Mouse (Mus musculus): ENCODE measurements around the gene Mrps12.
A peak's percentile ranks its signal among the peaks of the same experiment; 100 is the strongest.
"Not testable (repeated sequence)": the region's sequence is repeated elsewhere in the genome, so short reads cannot be mapped to it uniquely, and the experiment has no call there.

Gene Mrps12

DNA sequence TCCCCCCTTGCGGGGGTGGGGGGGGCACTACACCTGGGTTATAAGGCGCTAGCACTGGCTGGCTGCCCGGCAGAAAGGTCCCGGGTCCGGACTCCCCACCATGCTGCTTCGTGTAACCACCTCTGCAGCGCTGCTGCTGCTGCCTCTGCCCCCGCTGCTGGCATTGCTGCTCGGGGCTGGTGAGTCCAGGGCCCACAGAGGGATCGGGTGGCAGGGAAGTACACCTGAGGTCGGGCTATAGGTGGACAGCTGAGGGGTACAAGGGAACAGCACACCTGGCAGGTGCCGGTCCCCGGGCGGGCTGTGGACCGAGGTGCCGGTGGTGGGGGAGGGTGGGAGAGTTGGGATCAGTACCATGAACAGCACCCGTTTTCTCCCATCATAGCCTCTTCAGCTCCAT is 14.5 kb upstream of the Mrps12 start, which contains the start of gene Ccer2:
Ccer2 (plus strand) TSS at position 96 of the 400 bp plus-strand sequence.
- DNase-seq = no peak

DNA sequence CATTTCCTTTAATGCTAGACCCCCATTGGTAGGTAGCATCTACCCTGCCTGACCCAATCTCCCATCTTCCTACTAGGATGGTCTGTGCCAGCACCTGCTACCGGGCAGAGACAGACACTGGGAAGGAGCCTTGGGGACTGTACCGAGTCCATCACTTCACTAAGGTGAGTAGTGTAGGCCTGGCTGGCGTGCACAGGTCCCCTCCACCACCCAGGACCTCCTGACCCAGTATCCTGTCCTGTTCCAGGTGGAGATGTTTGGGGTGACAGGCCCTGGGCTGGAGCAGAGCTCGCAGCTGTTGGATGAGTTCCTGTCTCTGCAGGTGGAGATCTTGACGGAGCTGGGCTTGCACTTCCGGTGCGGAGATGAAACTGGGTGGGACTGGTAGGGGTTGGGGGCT is 8.3 kb upstream of the Mrps12 start:
- DNase-seq = no peak

DNA sequence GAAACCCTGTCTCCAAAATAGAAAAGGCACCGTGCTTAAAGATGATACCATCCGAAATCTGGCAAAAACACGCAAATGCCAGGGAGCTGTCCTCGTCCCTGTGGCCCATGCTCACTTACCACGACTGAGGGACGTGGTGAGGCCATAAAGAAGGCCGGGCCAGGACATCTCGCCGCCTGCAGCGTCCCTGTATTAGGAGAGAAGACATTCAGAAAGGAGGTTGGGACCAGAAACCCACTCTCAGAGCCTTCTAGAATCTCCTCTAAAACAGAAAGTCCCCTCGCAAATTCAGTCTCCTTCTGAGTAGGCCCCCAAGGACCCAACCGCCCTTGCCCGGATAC is 282 bp downstream of the Mrps12 start:
- no peak for DNase-seq

GRCm38 (mm10) chr7:28740949-28741348 is 671 bp downstream of the Mrps12 start:
- DNase-seq = no peak

DNA sequence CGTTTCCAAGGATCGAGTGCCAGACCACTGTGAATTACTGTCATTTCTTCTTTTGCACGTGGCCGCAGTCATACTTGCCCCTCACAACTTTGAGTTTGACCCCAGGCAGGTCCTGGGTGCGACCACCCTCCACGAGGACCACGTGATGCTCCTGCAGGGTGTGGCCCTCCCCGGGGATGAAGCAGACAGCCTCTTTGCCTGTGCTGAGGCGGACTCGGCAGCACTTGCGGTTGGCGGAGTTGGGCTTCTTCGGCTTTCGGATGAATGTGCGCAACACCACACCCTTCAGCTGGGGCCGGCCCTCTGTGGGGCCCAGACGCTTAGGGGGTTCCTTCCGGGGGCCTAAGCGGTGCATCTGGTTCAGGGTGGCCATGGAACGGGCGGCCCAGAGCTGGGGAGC is 1.8 kb downstream of the Mrps12 start:
- DNase-seq = no peak

- no peak for DNase-seq
These were observed 5.9 kb downstream of the Mrps12 start for GRCm38 (mm10) chr7:28735701-28736100.

DNA sequence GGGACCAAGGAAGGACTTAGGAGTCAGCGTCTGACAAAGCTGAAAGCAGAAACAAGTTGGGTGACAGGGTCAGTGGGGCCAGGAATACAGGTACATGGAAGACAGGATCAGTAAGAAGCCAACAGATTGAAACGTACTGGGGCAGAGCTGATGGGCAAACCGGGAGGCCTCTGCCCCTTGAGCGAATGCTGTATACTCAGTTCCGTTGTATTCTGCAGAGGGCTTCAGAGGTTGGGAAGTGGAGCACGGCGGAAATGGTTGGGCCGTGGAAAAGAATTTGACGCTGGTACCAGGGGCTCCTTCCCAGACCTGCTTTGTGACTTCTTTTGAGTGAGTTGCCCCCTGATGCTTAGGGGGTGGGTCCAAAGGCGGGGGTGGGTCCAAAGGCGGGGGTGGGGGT is 8.4 kb downstream of the Mrps12 start:
- DNase-seq = no peak

- peak; percentile 92 for DNase-seq
These were observed 9.1 kb downstream of the Mrps12 start for GRCm38 (mm10) chr7:28732341-28733142.

GRCm38 (mm10) chr7:28727649-28728340 is 13.8 kb downstream of the Mrps12 start:
- DNase-seq = no peak

GRCm38 (mm10) chr7:28726600-28726999 is 15.0 kb downstream of the Mrps12 start:
- DNase-seq = peak; percentile 69

DNA sequence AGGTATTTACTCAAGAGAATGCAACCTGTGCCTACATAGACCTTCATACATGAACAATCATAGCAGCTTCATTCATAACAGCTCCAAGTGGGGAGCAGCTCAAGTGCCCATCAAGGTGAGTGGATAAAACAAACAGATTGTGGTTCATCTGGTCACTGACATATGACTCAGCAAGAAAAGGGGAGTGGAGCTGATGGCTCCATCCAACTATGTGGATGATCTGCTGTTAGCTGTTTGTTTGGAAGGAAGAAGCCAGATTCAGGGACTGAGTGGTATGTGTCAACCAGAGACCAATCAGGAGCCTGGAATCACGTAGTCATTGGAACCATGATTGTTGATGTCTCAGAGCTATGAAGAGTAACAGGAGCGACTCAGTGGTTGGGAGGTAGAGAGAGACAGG is 17.0 kb downstream of the Mrps12 start:
- DNase-seq = no peak

GRCm38 (mm10) chr7:28722079-28722478 is 19.5 kb downstream of the Mrps12 start:
- no peak for DNase-seq

DNA sequence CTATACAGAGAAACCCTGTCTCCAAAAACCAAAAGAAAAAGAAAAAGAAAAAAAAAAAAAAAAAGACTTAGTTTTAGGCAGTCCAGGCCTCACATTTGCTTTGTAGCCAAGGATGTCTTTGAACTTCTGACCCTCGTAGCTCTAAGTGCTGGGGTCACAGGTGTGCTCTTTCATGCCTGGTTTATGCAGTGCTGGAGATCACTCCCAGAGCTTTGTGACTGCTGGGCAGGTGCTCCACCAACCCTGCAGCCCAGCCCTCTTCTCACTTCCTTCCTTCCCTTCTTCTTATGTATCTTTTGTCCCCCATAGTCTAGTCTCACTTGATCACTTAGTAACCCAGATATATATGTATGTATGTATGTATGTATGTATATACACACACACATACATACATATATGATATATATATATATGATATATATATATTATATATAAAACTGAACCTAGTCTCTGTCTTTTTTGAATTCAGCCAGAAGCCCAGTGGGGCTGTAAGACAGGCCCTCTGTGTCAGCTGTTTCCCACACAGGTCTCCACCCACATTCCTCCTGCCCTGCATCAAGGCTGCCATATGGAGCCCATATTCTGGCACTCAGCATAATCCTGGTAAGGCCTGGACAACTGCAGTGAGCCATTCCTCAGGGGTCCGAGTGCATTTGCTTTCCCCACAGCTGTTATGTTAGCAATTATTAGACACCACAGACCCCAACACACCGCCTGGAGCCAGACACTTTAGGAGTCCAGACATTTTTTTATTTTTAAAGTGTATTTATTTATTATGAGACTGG is 20.7 kb downstream of the Mrps12 start:
- no peak for DNase-seq

GRCm38 (mm10) chr7:28719650-28720049 is 22.0 kb downstream of the Mrps12 start:
- DNase-seq = no peak

DNA sequence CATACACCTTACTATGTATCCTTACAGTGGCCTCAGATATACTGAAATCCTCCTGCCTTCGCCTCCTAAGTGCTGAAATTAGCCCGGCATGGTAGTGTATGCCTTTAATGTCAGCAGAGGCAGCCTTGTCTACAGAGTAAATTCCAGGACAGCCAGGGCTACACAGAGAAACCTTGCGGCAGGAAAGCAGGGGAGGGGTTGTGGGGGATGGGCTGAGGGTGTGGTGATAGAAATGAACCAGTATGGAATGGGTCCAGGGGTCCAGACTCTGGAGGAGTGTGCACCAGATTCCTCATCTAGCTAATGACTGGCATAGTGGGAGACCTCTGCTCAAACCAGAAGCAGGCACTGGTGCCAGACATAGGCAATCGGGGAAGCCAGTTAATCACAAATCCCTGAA is 22.5 kb downstream of the Mrps12 start:
- no peak for DNase-seq

DNA sequence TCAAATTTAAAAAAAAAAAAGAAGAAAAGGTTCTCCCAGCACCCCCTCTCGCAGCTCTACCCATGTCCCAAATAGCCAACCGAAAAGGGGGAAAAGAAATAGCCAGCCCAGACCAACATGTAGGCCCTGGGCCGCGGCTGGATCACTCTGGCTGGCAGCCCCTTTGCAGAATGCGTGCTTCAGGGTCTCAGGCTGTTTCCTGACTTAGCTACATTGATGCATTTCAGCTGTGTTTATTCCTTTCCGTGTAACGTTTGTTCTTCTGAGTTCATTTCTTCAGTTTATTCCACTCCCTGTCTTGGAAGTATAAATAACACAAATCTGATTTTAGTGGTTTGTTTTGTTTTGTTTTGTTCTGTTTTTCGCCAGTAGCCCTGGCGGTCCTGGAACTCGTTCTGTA is 23.9 kb downstream of the Mrps12 start:
- no peak for DNase-seq

- DNase-seq = peak; percentile 70
These were observed 24.9 kb downstream of the Mrps12 start, which contains the start of gene Fbxo17 for GRCm38 (mm10) chr7:28716590-28717281. Gene Fbxo17 (plus strand): TSS chr7:28716804.

- DNase-seq = no peak
These were observed 26.0 kb downstream of the Mrps12 start for GRCm38 (mm10) chr7:28715598-28715997.

GRCm38 (mm10) chr7:28714667-28715066 is 27.0 kb downstream of the Mrps12 start:
- DNase-seq = no peak

GRCm38 (mm10) chr7:28710962-28711361 is 30.7 kb downstream of the Mrps12 start:
- no peak for DNase-seq

GRCm38 (mm10) chr7:28709454-28709853 is 32.2 kb downstream of the Mrps12 start:
- DNase-seq = no peak

- DNase-seq = no peak
These were observed 38.9 kb downstream of the Mrps12 start for GRCm38 (mm10) chr7:28702601-28703143.

- not testable (repeated sequence) for DNase-seq
These were observed 40.3 kb downstream of the Mrps12 start for GRCm38 (mm10) chr7:28701306-28701705.

Data from kidney, postnatal 14 days (tissue).